Mouse (Mus musculus) cortical plate, adult 2 months (tissue): Measurements from ENCODE around the gene Iqgap1.

Source experiments
- CTCF ChIP-seq: fragments of 200-500 bp; IDR thresholded peaks from 2 replicates; pipeline ENCODE4 v1.5.1; 2011; ENCODE audit warnings: mild to moderate bottlenecking, control low read depth, low read length; ENCODE audit not compliant: insufficient read depth; ENCODE audit errors: extremely low read depth
- POLR2A ChIP-seq: fragments of 200-500 bp; IDR thresholded peaks from 2 replicates; pipeline ENCODE4 v1.6.1; 2011; ENCODE audit warnings: mild to moderate bottlenecking, low read length, control low read depth; ENCODE audit not compliant: insufficient read depth; ENCODE audit errors: extremely low read depth

DNA sequence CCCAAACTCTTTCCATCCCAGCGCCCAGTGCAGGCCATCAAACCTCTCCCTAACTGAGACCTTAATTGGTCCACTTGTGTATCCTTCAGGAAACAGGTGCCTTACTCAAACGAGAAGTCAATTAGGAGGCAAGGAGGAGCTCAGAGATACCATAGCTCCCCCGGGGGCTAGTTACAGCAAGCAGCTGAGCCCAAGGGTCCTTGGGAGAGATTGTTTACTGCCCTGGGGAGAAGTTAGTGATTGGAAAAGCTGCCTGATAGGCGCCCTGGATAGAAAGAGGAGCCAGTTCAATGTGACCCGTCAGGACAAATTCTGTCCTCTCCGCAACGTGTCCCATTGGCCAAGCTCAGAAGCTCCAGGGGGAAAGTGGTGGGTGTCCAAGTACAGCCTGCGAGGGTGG is 126.1 kb downstream of the Iqgap1 start:
- TF ChIP-seq CTCF = no peak
- no peak for TF ChIP-seq POLR2A
